Mouse (Mus musculus) stomach, postnatal 0 days (tissue): ENCODE data around the gene Irf6. TPM values are rescaled to one million over a fixed set of nuclear protein-coding genes. Genes with fewer than 3 reads are reported as not detected.
A peak's percentile ranks its signal among the peaks of the same experiment; 100 is the strongest.

ENCODE experiments used
- ATAC-seq: fragments of 200-750 bp; cut with Nextera tagmentation; 2 replicates; pipeline ENCODE4 v1.8.0; 2017; ENCODE audit not compliant: low FRiP score, low TSS enrichment
- DNase-seq: peaks from one replicate; pipeline ENCODE4 v3.0.0-alpha.2; 2016; ENCODE audit warnings: low spot score
- H3K27ac ChIP-seq: fragments of 300-500 bp; sonication (generic); replicated peaks from 2 replicates; pipeline ENCODE4 v1.5.1; 2014; ENCODE audit warnings: mild to moderate bottlenecking, control low read depth
- H3K27me3 ChIP-seq: fragments of 300-500 bp; sonication (generic); 2 replicates; pipeline ENCODE4 v1.6.1; 2014; ENCODE audit warnings: low read length; ENCODE audit not compliant: control insufficient read depth, insufficient read depth
- H3K36me3 ChIP-seq: fragments of 300-500 bp; sonication (generic); 2 replicates; pipeline ENCODE4 v1.6.1; 2014; ENCODE audit warnings: low read length, mixed read lengths; ENCODE audit not compliant: control insufficient read depth, insufficient read depth
- H3K4me1 ChIP-seq: fragments of 300-500 bp; sonication (generic); replicated peaks from 2 replicates; pipeline ENCODE4 v1.6.1; 2014; ENCODE audit warnings: antibody characterized with exemption; ENCODE audit not compliant: control insufficient read depth, insufficient read depth
- H3K4me2 ChIP-seq: fragments of 300-500 bp; sonication (generic); replicated peaks from 2 replicates; pipeline ENCODE4 v1.6.1; 2014; ENCODE audit warnings: low read depth, mild to moderate bottlenecking, control low read depth, moderate library complexity
- H3K4me3 ChIP-seq: fragments of 300-500 bp; sonication (generic); 2 replicates; pipeline ENCODE4 v1.5.1; 2014; ENCODE audit warnings: low read depth, low read length, control low read depth
- H3K9ac ChIP-seq: fragments of 300-500 bp; sonication (generic); 2 replicates; pipeline ENCODE4 v1.6.1; 2014; ENCODE audit warnings: mild to moderate bottlenecking, low read length, control low read depth, mixed read lengths
- H3K9me3 ChIP-seq: fragments of 300-500 bp; sonication (generic); 2 replicates; pipeline ENCODE4 v1.6.1; 2016; ENCODE audit warnings: low read length; ENCODE audit not compliant: control insufficient read depth
- CTCF ChIP-seq: IDR thresholded peaks from 2 replicates; pipeline ENCODE4 v1.5.1; 2016; ENCODE audit warnings: antibody characterized with exemption, low read depth, mild to moderate bottlenecking, moderate library complexity
- EP300 ChIP-seq: optimal IDR thresholded peaks from 2 replicates; pipeline ENCODE3; 2016; ENCODE audit warnings: antibody characterized with exemption
- WGBS: fragments of 180-500 bp; shearing (Covaris S2); extraction: QIAGEN DNeasy Blood & Tissue Kit; methylation state at CpG from one replicate; pipeline ENCODE4 v1.1.7; 2014; 5-methylcytosine and 5-hydroxymethylcytosine counted together
- polyA plus RNA-seq: library from polyadenylated mRNA; unstranded; fragments of >200 nt; fragmentation: Nextera tagmentation; extraction: Ambion mirVana; gene quantifications from 2 replicates; pipeline ENCODE4 v1.2.1, GENCODE M21; 2015

Gene Irf6
- polyA plus RNA-seq, 1 experiment from 2014 or later, result 40.7 TPM

- Histone ChIP-seq H3K9ac (no peak overlapping the region), H3K4me2 (no peak overlapping the region), H3K27ac (no peak overlapping the region), H3K36me3 (no peaks in the 10 kb centered on the region), H3K9me3 (no peaks in the 10 kb centered on the region), H3K27me3 (no peaks in the 10 kb centered on the region), H3K4me3 (no peak overlapping the region), H3K4me1 (peaks cover 1% of the 10 kb centered on the region; the same call in 1 of the 2 replicates)
- no peak for TF ChIP-seq CTCF
- TF ChIP-seq EP300, result no peak
- ATAC-seq (no peak), DNase-seq (no peak)
- WGBS, result 67% methylated on average over 3 of the region's 3 CpGs
Measured at GRCm38 (mm10) chr1:193195169-193195810, 42.4 kb downstream of the Irf6 start.

GRCm38 (mm10) chr1:193197494-193198205, 44.7 kb downstream of the Irf6 start:
- TF ChIP-seq CTCF, result no peak
- TF ChIP-seq EP300, result no peak
- no peak for ATAC-seq
- WGBS, result 86% methylated on average over 18 of the region's 18 CpGs
- no peak for DNase-seq
- Histone ChIP-seq H3K27ac (no peak overlapping the region), H3K36me3 (no peaks in the 10 kb centered on the region), H3K4me2 (no peak overlapping the region), H3K4me1 (no peaks in the 10 kb centered on the region), H3K27me3 (no peaks in the 10 kb centered on the region), H3K4me3 (no peak overlapping the region), H3K9me3 (no peaks in the 10 kb centered on the region), H3K9ac (no peak overlapping the region)

- no peaks in the 10 kb centered on the region for H3K27me3 ChIP-seq
- no peak overlapping the region for H3K9ac ChIP-seq
- no peaks in the 10 kb centered on the region for H3K4me1 ChIP-seq
- ATAC-seq (peak; percentile 39; the same call in 1 of the 2 replicates), DNase-seq (no peak)
- no peak overlapping the region for H3K27ac ChIP-seq
- H3K4me2 ChIP-seq, result no peak overlapping the region
- H3K9me3 ChIP-seq, result no peaks in the 10 kb centered on the region
- H3K4me3 ChIP-seq, result no peak overlapping the region
- WGBS, result 90% methylated on average over 2 of the region's 2 CpGs
- no peaks in the 10 kb centered on the region for H3K36me3 ChIP-seq
- TF ChIP-seq EP300, result no peak
- peak; percentile 64 for TF ChIP-seq CTCF
Measured at GRCm38 (mm10) chr1:193198312-193198711, 45.4 kb downstream of the Irf6 start.

- Histone ChIP-seq H3K27me3 (no peaks in the 10 kb centered on the region), H3K9me3 (no peaks in the 10 kb centered on the region), H3K36me3 (no peaks in the 10 kb centered on the region), H3K27ac (no peak overlapping the region), H3K9ac (no peak overlapping the region), H3K4me1 (no peaks in the 10 kb centered on the region), H3K4me2 (no peak overlapping the region), H3K4me3 (no peak overlapping the region)
- WGBS, result 80% methylated on average over 8 of the region's 8 CpGs
- no peak for TF ChIP-seq CTCF
- ATAC-seq, result no peak
- DNase-seq, result no peak
Measured at GRCm38 (mm10) chr1:193200640-193201382, 47.9 kb downstream of the Irf6 start.

- Histone ChIP-seq H3K27ac (no peak within 1 kb of the TSS), H3K4me2 (no peak within 1 kb of the TSS), H3K4me1 (no peaks in the 10 kb centered on the region), H3K9ac (no peak within 1 kb of the TSS), H3K36me3 (no peaks in the 10 kb centered on the region), H3K9me3 (no peaks in the 10 kb centered on the region), H3K4me3 (no peak within 1 kb of the TSS), H3K27me3 (no peaks in the 10 kb centered on the region)
- 50% methylated on average over 5 of the region's 5 CpGs for WGBS
- TF ChIP-seq EP300 (no peak), CTCF (no peak)
- DNase-seq, result no peak
- no peak for ATAC-seq
Measured at GRCm38 (mm10) chr1:193201383-193201778, 48.5 kb downstream of the Irf6 start, which contains the start of gene Traf3ip3. Gene Traf3ip3, minus strand, starts transcription at chr1:193201703.

- no peak overlapping the region for H3K4me2 ChIP-seq
- H3K36me3 ChIP-seq, result no peaks in the 10 kb centered on the region
- no peak for DNase-seq
- 65% methylated on average over 2 of the region's 2 CpGs for WGBS
- H3K27me3 ChIP-seq, result no peaks in the 10 kb centered on the region
- no peaks in the 10 kb centered on the region for H3K4me1 ChIP-seq
- no peak overlapping the region for H3K27ac ChIP-seq
- no peak for ATAC-seq
- H3K9me3 ChIP-seq, result no peaks in the 10 kb centered on the region
- H3K9ac ChIP-seq, result no peak overlapping the region
- no peak overlapping the region for H3K4me3 ChIP-seq
- no peak for TF ChIP-seq EP300
- no peak for TF ChIP-seq CTCF
Measured at GRCm38 (mm10) chr1:193203821-193204220, 50.9 kb downstream of the Irf6 start.
